Mouse (Mus musculus) stomach, embryonic 14.5 days (tissue): Measurements from ENCODE around the gene Gtf2h5. TPM values are rescaled to one million over a fixed set of nuclear protein-coding genes. Genes with fewer than 3 reads are reported as not detected.

Experiments used
- ATAC-seq: fragments of 200-750 bp; cut with Nextera tagmentation; 2 replicates; pipeline ENCODE4 v1.8.0; 2017; ENCODE audit warnings: low read depth, moderate TSS enrichment; ENCODE audit not compliant: insufficient number of reproducible peaks, insufficient read depth, low FRiP score
- H3K27ac ChIP-seq: fragments of 300-500 bp; sonication (generic); 2 replicates; pipeline ENCODE4 v1.5.1; 2014; ENCODE audit warnings: mild to moderate bottlenecking, low read length, moderate library complexity, mixed read lengths
- H3K27me3 ChIP-seq: fragments of 300-500 bp; sonication (generic); 2 replicates; pipeline ENCODE4 v1.6.1; 2014; ENCODE audit warnings: low read length, control low read depth, mixed read lengths; ENCODE audit not compliant: control insufficient read depth, insufficient read depth
- H3K36me3 ChIP-seq: fragments of 300-500 bp; sonication (generic); 2 replicates; pipeline ENCODE4 v1.6.1; 2014; ENCODE audit warnings: mild to moderate bottlenecking, control low read depth, low read length, moderate library complexity, mixed read lengths; ENCODE audit not compliant: control insufficient read depth, insufficient read depth
- H3K4me1 ChIP-seq: fragments of 300-500 bp; sonication (generic); 2 replicates; pipeline ENCODE4 v1.6.1; 2014; ENCODE audit warnings: low read length, control low read depth, mixed read lengths; ENCODE audit not compliant: control insufficient read depth, insufficient read depth
- H3K4me2 ChIP-seq: fragments of 300-500 bp; sonication (generic); replicated peaks from 2 replicates; pipeline ENCODE4 v1.6.1; 2014; ENCODE audit warnings: low read depth, low read length, control low read depth
- H3K4me3 ChIP-seq: fragments of 300-500 bp; sonication (generic); 2 replicates; pipeline ENCODE4 v1.5.1; 2014; ENCODE audit warnings: low read depth, low read length, control low read depth
- H3K9ac ChIP-seq: fragments of 300-500 bp; sonication (generic); replicated peaks from 2 replicates; pipeline ENCODE4 v1.6.1; 2014; ENCODE audit warnings: low read depth, mild to moderate bottlenecking, control low read depth, low read length, moderate library complexity, mixed read lengths
- H3K9me3 ChIP-seq: fragments of 300-500 bp; sonication (generic); 2 replicates; pipeline ENCODE4 v1.6.1; 2016; ENCODE audit warnings: low read depth, low read length, control low read depth; ENCODE audit not compliant: control insufficient read depth
- WGBS: fragments of 180-500 bp; shearing (Covaris S2); extraction: QIAGEN DNeasy Blood & Tissue Kit; methylation state at CpG from one replicate; pipeline ENCODE4 v1.1.7; 2014; 5-methylcytosine and 5-hydroxymethylcytosine counted together
- polyA plus RNA-seq: library from polyadenylated mRNA; unstranded; fragments of >200 nt; fragmentation: Nextera tagmentation; extraction: Ambion mirVana; gene quantifications from 2 replicates; pipeline ENCODE4 v1.2.1, GENCODE M21; 2014

The Gtf2h5 gene
- polyA plus RNA-seq, 1 experiment from 2014 or later: 167 TPM

DNA sequence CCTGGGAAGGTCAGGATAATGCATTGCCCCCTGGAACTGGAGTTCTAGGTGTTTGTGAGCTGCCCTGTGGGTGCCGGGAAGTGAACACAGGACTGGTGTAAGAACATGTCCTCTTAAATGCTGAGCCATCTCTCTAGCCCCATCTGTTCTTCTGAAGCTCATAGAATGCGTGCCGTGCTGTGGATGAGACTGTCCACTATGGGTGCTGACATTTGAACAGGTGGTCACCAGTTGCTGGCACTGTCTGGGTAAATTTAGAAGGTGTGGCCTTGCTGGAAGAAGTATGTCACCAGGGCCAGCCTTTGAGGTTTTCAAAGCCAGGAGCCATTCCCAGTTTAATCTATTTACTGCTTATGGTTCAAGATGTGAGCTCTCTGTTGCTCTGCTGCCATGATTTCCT is 22.7 kb downstream of the Gtf2h5 start:
- 87% methylated on average over 3 of the region's 3 CpGs for WGBS
- H3K4me1 ChIP-seq: no peaks in the 10 kb centered on the region
- no peaks in the 10 kb centered on the region for H3K36me3 ChIP-seq
- no peaks in the 10 kb centered on the region for H3K9me3 ChIP-seq
- H3K4me3 ChIP-seq: no peak overlapping the region
- H3K27me3 ChIP-seq: no peaks in the 10 kb centered on the region
- H3K9ac ChIP-seq: no peak overlapping the region
- no peak overlapping the region for H3K27ac ChIP-seq
- no peak overlapping the region for H3K4me2 ChIP-seq
- no peak for ATAC-seq

- no peak overlapping the region for H3K9ac ChIP-seq
- H3K36me3 ChIP-seq: no peaks in the 10 kb centered on the region
- no peak overlapping the region for H3K4me3 ChIP-seq
- 81% methylated on average over 6 of the region's 6 CpGs for WGBS
- no peak overlapping the region for H3K27ac ChIP-seq
- H3K9me3 ChIP-seq: no peaks in the 10 kb centered on the region
- ATAC-seq: no peak
- H3K4me1 ChIP-seq: peaks cover 9% of the 10 kb centered on the region; the same call in 1 of the 2 replicates
- no peaks in the 10 kb centered on the region for H3K27me3 ChIP-seq
- no peak overlapping the region for H3K4me2 ChIP-seq
Measured at GRCm38 (mm10) chr17:6103566-6103965, 24.0 kb downstream of the Gtf2h5 start.

GRCm38 (mm10) chr17:6106361-6107014 is 26.9 kb downstream of the Gtf2h5 start, which contains the start of gene Tulp4:
Gene Tulp4 (plus strand): TSS chr17:6106437.
- Histone ChIP-seq H3K9me3 (no peaks in the 10 kb centered on the region), H3K27ac (peak within 1 kb of the TSS; percentile 89), H3K36me3 (no peaks in the 10 kb centered on the region), H3K27me3 (no peaks in the 10 kb centered on the region), H3K4me2 (peak within 1 kb of the TSS; percentile 54), H3K9ac (peak within 1 kb of the TSS; percentile 94), H3K4me1 (peaks cover 12% of the 10 kb centered on the region; the same call in 1 of the 2 replicates), H3K4me3 (peak within 1 kb of the TSS; percentile 76)
- under 1% methylated on average over 60 of the region's 76 CpGs for WGBS
- ATAC-seq: peak; percentile 94

- no peaks in the 10 kb centered on the region for H3K36me3 ChIP-seq
- peak overlapping the region; percentile 89 for H3K27ac ChIP-seq
- H3K4me1 ChIP-seq: peaks cover 12% of the 10 kb centered on the region; the same call in 1 of the 2 replicates
- no peaks in the 10 kb centered on the region for H3K27me3 ChIP-seq
- H3K4me3 ChIP-seq: peak overlapping the region; percentile 76
- H3K4me2 ChIP-seq: peak overlapping the region; percentile 54
- no peak for ATAC-seq
- WGBS: under 1% methylated on average over 39 of the region's 50 CpGs
- peak overlapping the region; percentile 94 for H3K9ac ChIP-seq
- H3K9me3 ChIP-seq: no peaks in the 10 kb centered on the region
Measured at GRCm38 (mm10) chr17:6107015-6107601, 27.5 kb downstream of the Gtf2h5 start.

DNA sequence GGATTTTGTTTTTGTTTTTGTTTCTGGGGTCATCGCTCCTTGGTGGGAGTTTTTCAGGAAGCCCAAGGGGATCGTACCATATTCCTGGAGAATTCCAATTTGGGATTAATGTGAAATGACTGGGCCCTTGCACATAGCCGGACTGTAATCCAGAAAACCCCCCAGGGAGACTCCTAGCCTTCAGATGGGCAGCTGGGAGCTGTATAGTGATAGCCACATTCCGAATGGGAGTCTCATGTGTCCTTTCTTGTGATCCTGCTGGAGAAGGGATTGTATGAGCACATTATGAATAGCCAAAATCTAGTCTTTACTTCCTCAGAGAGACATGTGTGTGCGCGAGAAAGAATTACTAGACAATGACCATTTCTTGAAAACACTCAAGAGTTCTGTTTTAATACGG is 28.6 kb downstream of the Gtf2h5 start:
- peak overlapping the region; percentile 54 for H3K4me2 ChIP-seq
- H3K4me3 ChIP-seq: peak overlapping the region; percentile 76
- H3K27me3 ChIP-seq: no peaks in the 10 kb centered on the region
- no peaks in the 10 kb centered on the region for H3K9me3 ChIP-seq
- H3K4me1 ChIP-seq: peaks cover 12% of the 10 kb centered on the region; the same call in 1 of the 2 replicates
- H3K36me3 ChIP-seq: no peaks in the 10 kb centered on the region
- H3K9ac ChIP-seq: 0 out of 2 replicates have a peak overlapping the region, but pooled peaks have one; percentile 94
- 57% methylated on average over 7 of the region's 7 CpGs for WGBS
- no peak overlapping the region for H3K27ac ChIP-seq
- no peak for ATAC-seq

DNA sequence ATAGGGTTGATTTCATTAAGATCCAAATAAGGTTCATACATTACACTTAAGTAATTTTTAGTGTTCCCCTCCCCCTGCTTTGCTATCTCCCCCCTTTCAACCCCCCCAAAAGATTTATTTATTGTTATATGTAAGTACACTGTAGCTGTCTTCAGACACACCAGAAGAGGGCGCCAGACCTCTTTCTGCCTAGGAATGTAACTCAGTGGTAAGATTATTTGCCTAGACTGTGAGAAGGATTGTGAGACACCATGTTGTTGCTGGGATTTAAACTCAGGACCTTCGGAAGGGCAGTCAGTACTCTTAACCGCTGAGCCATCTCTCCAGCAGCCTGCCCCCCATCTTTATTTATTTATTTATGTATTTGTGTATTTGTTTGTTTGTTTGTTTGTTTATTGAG is 31.4 kb downstream of the Gtf2h5 start:
- WGBS: 77% methylated on average over 3 of the region's 3 CpGs
- H3K9ac ChIP-seq: no peak overlapping the region
- H3K4me2 ChIP-seq: no peak overlapping the region
- H3K27me3 ChIP-seq: no peaks in the 10 kb centered on the region
- H3K4me3 ChIP-seq: no peak overlapping the region
- no peaks in the 10 kb centered on the region; the same call in 1 of the 2 replicates for H3K36me3 ChIP-seq
- no peaks in the 10 kb centered on the region for H3K9me3 ChIP-seq
- H3K4me1 ChIP-seq: peaks cover 12% of the 10 kb centered on the region; the same call in 1 of the 2 replicates
- no peak overlapping the region for H3K27ac ChIP-seq
- ATAC-seq: no peak

DNA sequence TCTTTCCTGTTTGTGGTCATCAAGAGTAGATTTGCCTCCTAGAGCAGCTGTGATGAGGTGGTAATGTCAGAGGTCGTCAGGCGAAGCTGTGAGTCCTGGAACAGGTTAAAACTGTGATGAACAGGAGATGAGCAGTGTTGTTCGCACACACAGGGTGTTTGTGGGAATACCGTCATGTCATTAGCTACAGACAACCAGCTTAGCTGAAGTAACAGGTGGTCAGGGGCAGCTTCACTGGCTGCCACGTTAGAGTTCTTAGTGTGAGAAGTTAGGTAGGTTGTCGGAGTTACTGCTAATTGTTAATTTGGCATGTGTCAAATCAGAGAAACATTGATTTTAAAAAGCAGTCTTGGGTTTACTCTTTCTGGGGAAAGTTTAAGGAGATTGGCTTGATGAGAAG is 34.1 kb downstream of the Gtf2h5 start:
- no peak for ATAC-seq
- no peak overlapping the region for H3K9ac ChIP-seq
- 81% methylated on average over 6 of the region's 6 CpGs for WGBS
- no peak overlapping the region for H3K4me2 ChIP-seq
- H3K27me3 ChIP-seq: no peaks in the 10 kb centered on the region
- H3K27ac ChIP-seq: no peak overlapping the region
- no peaks in the 10 kb centered on the region; the same call in 1 of the 2 replicates for H3K36me3 ChIP-seq
- H3K4me1 ChIP-seq: peaks cover 2% of the 10 kb centered on the region; the same call in 1 of the 2 replicates
- no peak overlapping the region for H3K4me3 ChIP-seq
- H3K9me3 ChIP-seq: no peaks in the 10 kb centered on the region

DNA sequence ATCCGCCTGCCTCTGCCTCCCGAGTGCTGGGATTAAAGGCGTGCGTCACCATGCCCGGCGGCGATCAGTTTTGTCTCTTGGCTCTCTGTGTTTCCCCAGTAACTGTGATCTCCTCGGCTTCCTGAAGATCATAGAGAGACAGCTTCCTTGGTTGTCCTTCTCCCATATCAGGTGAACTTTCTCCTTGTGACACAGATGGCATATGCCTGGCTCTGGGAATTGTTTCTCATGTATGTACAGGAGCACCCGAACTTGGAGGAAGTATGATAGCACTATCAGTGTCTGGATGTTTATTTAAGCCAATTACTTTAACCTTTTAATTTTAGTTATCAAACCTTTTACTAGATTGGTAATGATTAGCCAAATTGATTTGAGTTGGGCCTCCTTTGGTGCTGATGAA is 35.5 kb downstream of the Gtf2h5 start:
- Histone ChIP-seq H3K9me3 (no peaks in the 10 kb centered on the region), H3K27me3 (no peaks in the 10 kb centered on the region), H3K4me2 (no peak overlapping the region), H3K27ac (no peak overlapping the region), H3K36me3 (no peaks in the 10 kb centered on the region; the same call in 1 of the 2 replicates), H3K4me1 (no peaks in the 10 kb centered on the region), H3K4me3 (no peak overlapping the region), H3K9ac (no peak overlapping the region)
- ATAC-seq: no peak
- WGBS: 92% methylated on average over 9 of the region's 9 CpGs
